Mouse (Mus musculus): ENCODE measurements around the gene Flt1. TPM values are rescaled to one million over a fixed set of nuclear protein-coding genes. Genes with fewer than 3 reads are reported as not detected.

Flt1 gene
- polyA plus RNA-seq, 1 experiment = 8.1 TPM

DNA sequence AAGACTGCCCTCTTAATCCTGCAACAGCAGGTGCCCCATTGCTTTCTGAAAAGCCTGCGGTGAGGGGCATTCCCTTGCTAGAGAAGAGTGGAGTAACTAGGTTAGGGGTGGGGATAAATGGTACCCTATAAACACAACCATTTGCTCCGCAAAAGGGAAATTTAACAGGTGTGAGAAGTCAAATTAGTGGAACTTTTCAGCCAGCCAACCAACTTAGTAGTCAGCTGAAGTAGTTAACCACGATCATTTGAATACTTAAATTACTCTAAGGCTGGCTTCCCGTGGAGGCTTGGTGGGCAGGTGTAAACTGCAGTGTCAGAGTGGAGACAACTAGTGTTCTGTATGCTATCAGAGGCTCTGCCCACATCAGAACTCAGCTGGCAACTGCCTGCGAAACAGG lies 28.6 kb downstream of the Flt1 start:
- no peak for DNase-seq (ENCODE audit: low read depth)
- no peak for TF ChIP-seq CTCF (IDR thresholded peaks at IDR 0.05; ENCODE audit: borderline replicate concordance, extremely low read depth, insufficient read depth, insufficient read length)
- no peak for TF ChIP-seq POLR2A (IDR thresholded peaks at IDR 0.05; ENCODE audit: borderline replicate concordance, extremely low read depth, insufficient read depth, insufficient read length, poor library complexity, severe bottlenecking)

DNA sequence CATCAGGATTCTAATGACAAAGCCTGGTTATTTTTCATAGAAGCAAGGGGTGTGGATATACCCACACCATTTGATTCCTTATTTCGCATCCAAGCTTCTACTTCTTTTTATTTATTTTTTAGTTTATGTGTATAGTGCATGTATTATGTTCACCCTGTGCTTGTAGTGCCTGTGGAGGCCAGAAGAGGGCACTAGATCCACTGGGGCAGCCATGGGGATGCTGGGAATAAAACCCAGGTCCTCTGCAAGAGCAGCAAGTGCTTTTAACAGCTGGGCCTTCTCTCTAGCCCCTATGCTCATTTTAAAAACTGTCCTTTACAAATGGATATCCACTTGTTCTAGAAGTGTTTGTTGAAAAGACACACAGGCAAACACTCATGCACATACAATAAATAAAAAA lies 33.2 kb downstream of the Flt1 start:
- TF ChIP-seq CTCF (IDR thresholded peaks at IDR 0.05; ENCODE audit: borderline replicate concordance, extremely low read depth, insufficient read depth, insufficient read length) (no peak), POLR2A (IDR thresholded peaks at IDR 0.05; ENCODE audit: borderline replicate concordance, extremely low read depth, insufficient read depth, insufficient read length, poor library complexity, severe bottlenecking) (no peak)
- no peak for DNase-seq (ENCODE audit: low read depth)

DNA sequence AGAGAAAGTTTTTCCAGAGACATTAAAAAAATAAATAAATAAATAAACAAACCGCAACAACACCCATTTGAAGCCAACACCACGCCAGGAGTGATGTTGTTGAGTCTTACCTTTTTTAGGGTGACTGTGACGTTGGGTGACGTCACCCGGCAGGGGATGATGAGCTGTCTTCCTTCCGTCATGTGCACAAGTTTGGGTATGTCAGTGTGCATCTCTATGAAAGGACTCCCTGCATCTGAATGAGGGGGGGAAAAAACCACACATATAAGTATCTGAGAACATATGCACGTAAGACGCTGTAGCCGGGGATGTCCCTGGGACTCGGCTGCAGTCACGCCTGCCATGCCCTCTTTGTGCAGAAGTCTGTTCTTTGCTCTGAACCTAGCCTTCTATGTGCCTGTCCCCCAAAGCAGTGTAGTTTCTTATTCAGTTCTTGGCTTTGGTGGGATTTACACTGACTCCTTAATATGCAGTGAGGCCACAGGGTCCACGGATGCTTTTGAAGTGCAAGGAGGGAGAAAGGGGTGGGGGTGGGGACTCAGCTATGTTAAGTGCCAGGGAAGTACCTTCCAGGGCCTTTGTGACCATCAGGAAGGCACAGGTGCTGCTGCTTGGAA lies 42.0 kb downstream of the Flt1 start:
- DNase-seq (ENCODE audit: low read depth) = no peak
- no peak for TF ChIP-seq CTCF (IDR thresholded peaks at IDR 0.05; ENCODE audit: borderline replicate concordance, extremely low read depth, insufficient read depth, insufficient read length)
- no peak for TF ChIP-seq POLR2A (IDR thresholded peaks at IDR 0.05; ENCODE audit: borderline replicate concordance, extremely low read depth, insufficient read depth, insufficient read length, poor library complexity, severe bottlenecking)

DNA sequence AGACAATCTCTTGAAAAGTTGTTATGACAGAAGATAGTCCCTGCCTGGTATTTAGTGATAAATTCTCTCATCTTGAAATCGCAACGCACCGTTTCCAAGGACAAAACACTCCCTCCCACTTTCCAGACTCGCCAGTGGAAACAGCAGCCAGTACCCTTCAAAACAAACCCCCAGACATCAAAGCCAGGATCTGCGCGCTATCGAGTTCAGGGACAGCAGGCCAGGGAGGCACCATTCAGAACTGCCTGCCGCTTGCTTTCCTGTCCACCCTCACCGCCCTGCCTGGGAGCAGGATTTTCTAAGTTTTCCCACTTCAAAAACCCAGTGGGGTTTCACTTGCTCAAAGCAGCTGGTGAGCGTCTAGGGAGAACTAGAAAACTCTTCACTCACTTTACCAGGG lies 44.6 kb downstream of the Flt1 start:
- peak; percentile 45 for DNase-seq (ENCODE audit: low read depth)
- no peak for TF ChIP-seq POLR2A (IDR thresholded peaks at IDR 0.05; ENCODE audit: borderline replicate concordance, extremely low read depth, insufficient read depth, insufficient read length, poor library complexity, severe bottlenecking)
- TF ChIP-seq CTCF (IDR thresholded peaks at IDR 0.05; ENCODE audit: borderline replicate concordance, extremely low read depth, insufficient read depth, insufficient read length) = no peak

DNA sequence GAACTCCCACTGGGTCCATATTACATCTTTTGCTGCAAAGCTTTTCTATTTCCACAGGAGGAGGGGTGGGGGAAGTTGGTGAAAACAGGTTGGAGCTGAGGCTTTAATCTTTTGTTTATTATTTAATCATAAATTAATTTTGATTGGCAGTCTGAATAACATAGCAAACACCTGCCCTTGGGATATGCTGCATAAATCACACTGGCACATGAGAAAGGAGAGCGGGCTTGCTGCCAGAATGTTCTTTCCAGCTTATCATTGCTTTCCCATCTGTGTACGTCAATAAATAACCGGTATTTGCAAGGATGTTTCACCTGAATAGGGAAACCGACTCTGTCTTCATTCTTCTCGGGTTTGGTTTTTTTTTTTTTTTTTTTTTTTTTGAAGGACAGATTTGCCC lies 45.1 kb downstream of the Flt1 start:
- peak; percentile 81 for DNase-seq (ENCODE audit: low read depth)
- no peak for TF ChIP-seq CTCF (IDR thresholded peaks at IDR 0.05; ENCODE audit: borderline replicate concordance, extremely low read depth, insufficient read depth, insufficient read length)
- TF ChIP-seq POLR2A (IDR thresholded peaks at IDR 0.05; ENCODE audit: borderline replicate concordance, extremely low read depth, insufficient read depth, insufficient read length, poor library complexity, severe bottlenecking) = no peak

DNA sequence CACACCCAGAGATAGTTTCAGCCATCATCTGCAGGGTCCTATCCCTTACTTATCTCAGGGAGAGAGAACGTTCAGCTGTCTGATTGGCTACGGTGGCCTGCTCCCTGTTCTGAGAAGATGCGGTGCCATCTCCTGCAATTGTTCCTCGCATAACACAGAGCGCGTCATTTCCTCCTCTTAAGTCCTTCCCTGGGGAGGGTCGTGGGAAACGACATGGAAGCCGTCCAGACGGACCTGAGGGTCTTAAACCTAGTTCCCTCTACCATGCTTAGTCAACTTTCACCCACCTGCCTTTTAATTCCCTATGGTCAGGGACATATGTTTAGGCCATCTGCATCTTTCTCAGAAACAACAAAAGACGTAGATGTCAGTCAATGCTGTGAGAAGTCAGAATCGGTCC lies 46.5 kb downstream of the Flt1 start:
- TF ChIP-seq POLR2A (IDR thresholded peaks at IDR 0.05; ENCODE audit: borderline replicate concordance, extremely low read depth, insufficient read depth, insufficient read length, poor library complexity, severe bottlenecking) = no peak
- no peak for TF ChIP-seq CTCF (IDR thresholded peaks at IDR 0.05; ENCODE audit: borderline replicate concordance, extremely low read depth, insufficient read depth, insufficient read length)
- DNase-seq (ENCODE audit: low read depth) = peak; percentile 5

DNA sequence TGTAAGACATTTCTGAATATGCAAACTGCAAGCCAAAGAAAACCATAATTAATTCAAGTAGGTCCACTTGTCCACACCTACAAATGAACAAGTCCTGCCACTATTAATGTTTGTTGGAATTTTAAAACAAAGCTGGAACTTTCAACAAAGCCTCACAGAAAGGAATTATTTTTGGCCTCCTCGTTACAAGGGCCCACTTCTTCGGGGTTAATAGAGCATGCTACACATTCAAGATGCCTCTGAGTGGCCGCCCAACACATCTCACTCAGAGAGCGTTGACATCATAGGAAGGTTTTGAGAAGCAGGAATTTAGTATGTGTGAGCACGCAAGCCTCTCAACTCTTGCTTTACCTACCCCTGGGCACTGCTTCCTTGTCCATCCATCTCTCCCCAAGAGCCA lies 50.0 kb downstream of the Flt1 start:
- peak; percentile 11 for DNase-seq (ENCODE audit: low read depth)
- no peak for TF ChIP-seq CTCF (IDR thresholded peaks at IDR 0.05; ENCODE audit: borderline replicate concordance, extremely low read depth, insufficient read depth, insufficient read length)

DNA sequence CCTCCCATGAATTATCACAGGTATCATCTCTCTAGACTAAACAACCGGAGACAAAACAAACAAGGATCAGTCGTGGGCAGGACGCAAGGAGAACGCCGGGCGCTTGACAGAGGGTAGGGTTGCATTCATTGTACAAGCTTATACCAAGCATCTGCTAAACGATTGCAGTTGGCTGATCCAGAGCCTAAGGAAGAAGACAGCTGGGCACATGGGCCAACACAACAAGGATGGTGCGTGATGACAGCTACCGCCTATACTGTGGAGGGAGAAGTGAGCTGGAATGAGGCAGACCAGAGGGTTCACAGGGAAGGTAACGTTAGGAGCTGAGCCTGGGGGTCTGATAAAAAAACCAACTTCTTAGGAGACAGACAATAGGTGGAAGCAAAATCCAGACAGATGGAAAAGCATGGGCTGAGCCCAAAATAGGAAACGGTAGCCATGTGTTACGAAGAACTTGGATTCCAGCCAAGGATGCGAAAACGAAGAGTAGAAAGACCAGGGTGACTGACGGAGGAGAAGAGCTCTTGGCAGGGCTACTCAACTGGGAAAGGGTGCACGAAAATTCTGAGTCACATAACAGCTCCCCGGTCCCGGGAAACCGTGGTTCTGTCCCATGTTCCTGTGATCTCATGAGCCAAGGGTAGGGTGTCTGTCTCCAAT lies 53.9 kb downstream of the Flt1 start:
- DNase-seq (ENCODE audit: low read depth) = peak; percentile 56
- TF ChIP-seq CTCF (IDR thresholded peaks at IDR 0.05; ENCODE audit: borderline replicate concordance, extremely low read depth, insufficient read depth, insufficient read length) (no peak), POLR2A (IDR thresholded peaks at IDR 0.05; ENCODE audit: borderline replicate concordance, extremely low read depth, insufficient read depth, insufficient read length, poor library complexity, severe bottlenecking) (no peak)

DNA sequence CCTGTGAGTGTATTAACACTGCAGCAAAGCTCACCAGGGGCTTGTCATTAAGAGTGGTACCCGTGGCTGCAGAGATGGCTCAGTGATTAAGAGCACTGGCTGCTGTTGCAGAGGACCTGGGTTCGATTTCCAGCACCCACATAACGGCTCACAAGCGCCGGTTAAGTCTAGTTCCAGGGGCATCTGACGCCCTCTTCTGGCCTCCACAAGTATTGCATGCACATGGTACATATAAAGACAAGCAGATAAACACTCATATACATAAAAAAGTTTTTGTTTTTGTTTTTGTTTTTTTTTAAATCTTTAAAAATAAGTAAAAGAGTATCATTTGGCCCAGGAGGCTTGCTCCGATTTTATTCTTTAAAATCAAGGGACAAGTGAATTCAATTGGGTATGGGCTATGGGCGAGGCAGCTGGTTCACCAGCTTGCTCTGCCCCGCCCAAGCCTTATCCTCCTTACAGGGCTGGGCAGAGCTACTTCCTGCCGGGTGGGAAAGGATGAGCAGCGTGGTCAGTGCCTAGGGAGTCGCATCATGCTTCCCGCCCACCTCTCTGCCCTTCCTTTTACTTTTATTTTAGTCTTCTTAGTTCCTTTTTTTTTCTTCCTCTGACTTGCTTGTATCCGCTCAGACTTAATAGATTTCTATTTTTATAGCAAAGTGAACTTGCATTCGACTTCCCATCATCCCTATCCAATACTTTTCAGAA lies 57.0 kb downstream of the Flt1 start:
- DNase-seq (ENCODE audit: low read depth) = no peak
- TF ChIP-seq CTCF (IDR thresholded peaks at IDR 0.05; ENCODE audit: borderline replicate concordance, extremely low read depth, insufficient read depth, insufficient read length) (peak; percentile 11; the same call in 1 of the 2 replicates), POLR2A (IDR thresholded peaks at IDR 0.05; ENCODE audit: borderline replicate concordance, extremely low read depth, insufficient read depth, insufficient read length, poor library complexity, severe bottlenecking) (no peak)

DNA sequence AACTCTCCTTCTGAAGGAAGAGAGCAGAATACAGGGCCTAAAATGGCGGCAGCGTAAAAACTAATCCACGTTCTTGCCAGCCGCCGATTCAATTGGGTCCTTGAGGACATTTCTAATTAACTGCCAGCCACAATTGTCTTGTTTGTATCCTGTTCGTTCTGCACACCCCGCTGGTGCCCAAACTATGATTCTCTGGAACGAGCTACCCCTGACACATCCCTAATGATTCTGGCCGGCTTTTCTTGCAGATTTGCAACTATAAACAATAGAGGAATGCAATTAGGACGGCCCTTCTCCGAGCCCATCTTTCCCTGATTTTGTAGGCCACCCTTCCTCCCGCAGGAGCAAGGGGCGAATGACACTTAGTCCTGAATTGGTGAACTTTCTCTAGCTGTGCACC lies 59.9 kb downstream of the Flt1 start:
- peak; percentile 40 for DNase-seq (ENCODE audit: low read depth)
- TF ChIP-seq POLR2A (IDR thresholded peaks at IDR 0.05; ENCODE audit: borderline replicate concordance, extremely low read depth, insufficient read depth, insufficient read length, poor library complexity, severe bottlenecking) (no peak), CTCF (IDR thresholded peaks at IDR 0.05; ENCODE audit: borderline replicate concordance, extremely low read depth, insufficient read depth, insufficient read length) (no peak)

DNA sequence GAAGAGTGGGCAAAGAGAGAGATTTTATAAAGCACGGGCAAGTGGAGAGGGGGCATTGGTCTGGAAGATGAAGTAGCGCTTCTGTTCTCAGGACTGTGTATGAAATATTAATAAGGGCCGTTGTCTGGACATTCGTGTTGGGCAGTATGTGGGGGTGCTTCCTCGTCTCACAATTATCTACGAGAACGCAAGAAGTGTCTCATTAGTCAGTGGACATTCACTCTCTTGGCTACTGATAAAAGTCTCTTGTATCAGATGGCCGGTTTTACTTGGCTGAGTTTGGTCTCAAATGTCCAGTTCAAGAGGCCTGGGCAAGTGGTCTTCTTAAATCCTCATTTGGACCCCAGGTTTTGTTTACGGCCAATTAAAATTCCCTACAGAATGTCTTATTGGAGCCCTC lies 60.4 kb downstream of the Flt1 start:
- TF ChIP-seq CTCF (IDR thresholded peaks at IDR 0.05; ENCODE audit: borderline replicate concordance, extremely low read depth, insufficient read depth, insufficient read length) (no peak), POLR2A (IDR thresholded peaks at IDR 0.05; ENCODE audit: borderline replicate concordance, extremely low read depth, insufficient read depth, insufficient read length, poor library complexity, severe bottlenecking) (no peak)
- no peak for DNase-seq (ENCODE audit: low read depth)

DNA sequence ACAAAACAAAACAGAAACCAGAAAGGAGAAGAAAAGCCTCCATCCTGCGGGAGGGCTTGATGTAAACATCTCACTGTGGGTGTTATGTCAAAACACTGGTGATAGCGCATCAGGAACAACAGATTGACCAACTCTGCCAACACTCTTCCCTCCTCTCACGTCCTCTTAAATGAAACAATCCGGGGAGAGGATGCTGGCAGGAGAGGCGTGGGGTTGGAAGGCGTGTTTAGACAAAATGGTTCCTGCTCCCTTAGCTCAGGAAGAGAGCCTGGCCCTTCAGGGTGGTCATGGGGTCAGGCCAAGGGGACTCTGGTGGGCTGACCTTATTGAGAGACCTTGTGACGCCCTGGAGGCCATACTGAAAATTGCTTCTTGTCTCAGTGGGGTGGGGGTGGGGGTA lies 65.9 kb downstream of the Flt1 start:
- no peak for TF ChIP-seq POLR2A (IDR thresholded peaks at IDR 0.05; ENCODE audit: borderline replicate concordance, extremely low read depth, insufficient read depth, insufficient read length, poor library complexity, severe bottlenecking)
- TF ChIP-seq CTCF (IDR thresholded peaks at IDR 0.05; ENCODE audit: borderline replicate concordance, extremely low read depth, insufficient read depth, insufficient read length) = no peak
- DNase-seq (ENCODE audit: low read depth) = no peak

Data from brain, embryonic 14.5 days (tissue).